In genomic region chr12:112627097-112627881, GRCm38 (mm10) we compare ENCODE assay signal across 10 mouse cellular contexts. TPM values are rescaled to one million over a fixed set of nuclear protein-coding genes. Genes with fewer than 3 reads are reported as not detected.
A peak's percentile ranks its signal among the peaks of the same experiment; 100 is the strongest.
DNase-seq lines count a peak whose midpoint lies in the region; ATAC-seq and TF ChIP-seq lines count a peak whose summit lies in the region.
"Had no signal": no experiment of that assay in that cellular context is flagged by ENCODE, and none has a peak within 500 bp of the region (broad histone marks: within the 10 kb centered on the region; RNA-seq: fewer than 3 reads in every experiment).

No protein-coding gene starts in this region.

- H3K9me3 ChIP-seq in forebrain, postnatal 0 days (ENCODE audit: low read length): no peaks in the 10 kb centered on the region
- H3K9me3 ChIP-seq in forebrain, embryonic 16.5 days (ENCODE audit: control insufficient read depth, low read length): no peaks in the 10 kb centered on the region
- no peaks in the 10 kb centered on the region for H3K9me3 ChIP-seq in lung, embryonic 14.5 days (ENCODE audit: low read depth, low read length)
- H3K9me3 ChIP-seq: neural tube, embryonic 13.5 days had no signal

- peak; percentile 54 for TF ChIP-seq CTCF in forebrain, postnatal 0 days (IDR thresholded peaks at IDR 0.05; ENCODE audit: low read depth)
- TF ChIP-seq CTCF in lung, embryonic 14.5 days (IDR thresholded peaks at IDR 0.05; ENCODE audit: low read depth): peak; percentile 66

- no peak overlapping the region for H3K4me2 ChIP-seq in forebrain, postnatal 0 days (ENCODE audit: low read depth)
- no peak overlapping the region for H3K4me2 ChIP-seq in forebrain, embryonic 16.5 days (ENCODE audit: low read length)
- no peak overlapping the region for H3K4me2 ChIP-seq in lung, embryonic 14.5 days
- H3K4me2 ChIP-seq: neural tube, embryonic 13.5 days had no signal

- no peaks in the 10 kb centered on the region for H3K36me3 ChIP-seq in forebrain, postnatal 0 days (ENCODE audit: insufficient read depth)
- no peaks in the 10 kb centered on the region for H3K36me3 ChIP-seq in forebrain, embryonic 16.5 days (ENCODE audit: control insufficient read depth, insufficient read depth)
- H3K36me3 ChIP-seq in lung, embryonic 14.5 days (ENCODE audit: insufficient read depth): no peaks in the 10 kb centered on the region
- H3K36me3 ChIP-seq: neural tube, embryonic 13.5 days had no signal

- H3K4me1 ChIP-seq in forebrain, postnatal 0 days (ENCODE audit: insufficient read depth): no peaks in the 10 kb centered on the region
- H3K4me1 ChIP-seq in forebrain, embryonic 16.5 days (replicated peaks; ENCODE audit: control insufficient read depth, insufficient read depth, low read length): peaks cover 6% of the 10 kb centered on the region
- H3K4me1 ChIP-seq in lung, embryonic 14.5 days (ENCODE audit: insufficient read depth): peaks cover 18% of the 10 kb centered on the region; the same call in 1 of the 2 replicates

- no peak overlapping the region for H3K27ac ChIP-seq in forebrain, postnatal 0 days (ENCODE audit: low read depth, low read length)
- no peak overlapping the region for H3K27ac ChIP-seq in forebrain, embryonic 16.5 days (ENCODE audit: low read length)
- H3K27ac ChIP-seq in lung, embryonic 14.5 days (ENCODE audit: low read depth): no peak overlapping the region
- H3K27ac ChIP-seq: neural tube, embryonic 13.5 days had no signal

- no peak for ATAC-seq in forebrain, postnatal 0 days
- no peak for ATAC-seq in forebrain, embryonic 16.5 days
- ATAC-seq in lung, embryonic 14.5 days (ENCODE audit: insufficient read depth): no peak
- ATAC-seq: Patski had no signal

- no peak for DNase-seq in forebrain, postnatal 0 days
- DNase-seq in lung, embryonic 14.5 days: peak; percentile 40
- no peak for DNase-seq in lung, adult 18-20 months
- peak; percentile 31 for DNase-seq in Muller cell, postnatal 12 days (ENCODE audit: inconsistent ontology term)
- DNase-seq in retina, postnatal 1 day: peak; percentile 49
- DNase-seq in right cerebral cortex, postnatal 4 days: no peak
- no peak for DNase-seq in adrenal gland, postnatal 4 days (ENCODE audit: low spot score in 2 of 2)

- WGBS in forebrain, postnatal 0 days: 70% methylated on average over 7 of the region's 7 CpGs
- WGBS in forebrain, embryonic 16.5 days: 61% methylated on average over 7 of the region's 7 CpGs
- 60% methylated on average over 7 of the region's 7 CpGs for WGBS in lung, embryonic 14.5 days

- no peak overlapping the region for H3K4me3 ChIP-seq in forebrain, postnatal 0 days (ENCODE audit: low read depth, low read length)
- no peak overlapping the region for H3K4me3 ChIP-seq in forebrain, embryonic 16.5 days (replicated peaks; ENCODE audit: low read length)
- H3K4me3 ChIP-seq in lung, embryonic 14.5 days (ENCODE audit: low read depth, low read length): no peak overlapping the region
- H3K4me3 ChIP-seq: neural tube, embryonic 13.5 days had no signal

- no peak overlapping the region for H3K9ac ChIP-seq in forebrain, postnatal 0 days
- H3K9ac ChIP-seq in forebrain, embryonic 16.5 days (replicated peaks; ENCODE audit: low read depth, low read length): no peak overlapping the region
- no peak overlapping the region for H3K9ac ChIP-seq in lung, embryonic 14.5 days
- H3K9ac ChIP-seq: neural tube, embryonic 13.5 days had no signal

- H3K27me3 ChIP-seq in forebrain, postnatal 0 days (ENCODE audit: insufficient read depth, low read length): no peaks in the 10 kb centered on the region
- H3K27me3 ChIP-seq in forebrain, embryonic 16.5 days (replicated peaks; ENCODE audit: control insufficient read depth, insufficient read depth, low read length): no peaks in the 10 kb centered on the region
- H3K27me3 ChIP-seq in lung, embryonic 14.5 days (ENCODE audit: insufficient read depth, low read length): no peaks in the 10 kb centered on the region
- H3K27me3 ChIP-seq: Patski had no signal

RNA-seq across cellular contexts. Expression of gene Adssl1, which starts 7.4 kb away (rescaled TPM):
- 1.8 and 2.2 TPM in 2 replicates for total RNA-seq in forebrain, postnatal 0 days (2014; rRNA removed)
- polyA plus RNA-seq in forebrain, postnatal 0 days (2015; fragmentation: Nextera tagmentation; extraction: Ambion mirVana): 3.4 and 4.7 TPM in 2 replicates
- 1.8 and 2.4 TPM in 2 replicates for polyA plus RNA-seq in forebrain, embryonic 16.5 days (2015; fragmentation: Nextera tagmentation; extraction: Ambion mirVana)
- 3.8 and 5.0 TPM in 2 replicates for polyA plus RNA-seq in lung, embryonic 14.5 days (2014; fragmentation: Nextera tagmentation; extraction: Ambion mirVana)
- total RNA-seq in adrenal gland, postnatal 4 days (2021): 10 to 100 TPM; 17.1 to 19.5 TPM

RNA-seq across cellular contexts. Expression of gene Siva1, which starts 17.2 kb away (rescaled TPM):
- 28.0 and 31.4 TPM in 2 replicates for total RNA-seq in forebrain, postnatal 0 days (2014; rRNA removed)
- polyA plus RNA-seq in forebrain, postnatal 0 days (2015; fragmentation: Nextera tagmentation; extraction: Ambion mirVana): 50.5 and 61.5 TPM in 2 replicates
- 68.9 and 75.9 TPM in 2 replicates for polyA plus RNA-seq in forebrain, embryonic 16.5 days (2015; fragmentation: Nextera tagmentation; extraction: Ambion mirVana)
- 253 and 291 TPM in 2 replicates for polyA plus RNA-seq in lung, embryonic 14.5 days (2014; fragmentation: Nextera tagmentation; extraction: Ambion mirVana)
- total RNA-seq in adrenal gland, postnatal 4 days (2021): 10 to 100 TPM; 69.9 to 72.6 TPM

RNA-seq across cellular contexts. Expression of gene Inf2, which starts 38.7 kb away (rescaled TPM):
- 9.8 and 10.8 TPM in 2 replicates for total RNA-seq in forebrain, postnatal 0 days (2014; rRNA removed)
- 1.1 and 1.2 TPM in 2 replicates for polyA plus RNA-seq in forebrain, postnatal 0 days (2015; fragmentation: Nextera tagmentation; extraction: Ambion mirVana)
- 2.6 TPM in 2 replicates for polyA plus RNA-seq in forebrain, embryonic 16.5 days (2015; fragmentation: Nextera tagmentation; extraction: Ambion mirVana)
- polyA plus RNA-seq in lung, embryonic 14.5 days (2014; fragmentation: Nextera tagmentation; extraction: Ambion mirVana): 4.5 and 5.2 TPM in 2 replicates
- 10 to 100 TPM; 26.5 to 27.3 TPM for total RNA-seq in adrenal gland, postnatal 4 days (2021)

RNA-seq across cellular contexts. Expression of gene Akt1, which starts 47.4 kb away (rescaled TPM):
- 213 and 215 TPM in 2 replicates for total RNA-seq in forebrain, postnatal 0 days (2014; rRNA removed)
- polyA plus RNA-seq in forebrain, postnatal 0 days (2015; fragmentation: Nextera tagmentation; extraction: Ambion mirVana): 117 TPM in 2 replicates
- 56.9 and 57.1 TPM in 2 replicates for polyA plus RNA-seq in forebrain, embryonic 16.5 days (2015; fragmentation: Nextera tagmentation; extraction: Ambion mirVana)
- 140 and 166 TPM in 2 replicates for polyA plus RNA-seq in lung, embryonic 14.5 days (2014; fragmentation: Nextera tagmentation; extraction: Ambion mirVana)
- total RNA-seq in adrenal gland, postnatal 4 days (2021): 100 to 1,000 TPM; 334 to 351 TPM

RNA-seq across cellular contexts. Expression of gene Zbtb42, which starts 51.3 kb away (rescaled TPM):
- 1.0 and 3.5 TPM in 2 replicates for total RNA-seq in forebrain, postnatal 0 days (2014; rRNA removed)
- polyA plus RNA-seq in forebrain, postnatal 0 days (2015; fragmentation: Nextera tagmentation; extraction: Ambion mirVana): 0.77 and 1.2 TPM in 2 replicates
- 0.65 and 0.92 TPM in 2 replicates for polyA plus RNA-seq in forebrain, embryonic 16.5 days (2015; fragmentation: Nextera tagmentation; extraction: Ambion mirVana)
- 6.7 and 9.0 TPM in 2 replicates for polyA plus RNA-seq in lung, embryonic 14.5 days (2014; fragmentation: Nextera tagmentation; extraction: Ambion mirVana)
- total RNA-seq in adrenal gland, postnatal 4 days (2021): 1 to 10 TPM; 6.4 to 6.8 TPM

Comparison
In these comparisons a context has a peak if more than half of its experiments do, and no peak if none do; other contexts are left out.
1. DNase-seq: peak in lung, embryonic 14.5 days (single experiment), Muller cell, postnatal 12 days (single experiment) and retina, postnatal 1 day (single experiment); none in forebrain, postnatal 0 days (single experiment), lung, adult 18-20 months (0 of 2), right cerebral cortex, postnatal 4 days (single experiment) and adrenal gland, postnatal 4 days (0 of 2).